Mouse (Mus musculus): ENCODE data around the gene Pibf1.

Gene Pibf1

GRCm38 (mm10) chr14:99099267-99099966, at the start of gene Pibf1, which contains the start of gene Dis3:
Gene Pibf1 (plus strand): TSS chr14:99099424.
Gene Dis3 (minus strand): TSS chr14:99099770.
- DNase-seq (ENCODE audit: low spot score in 2 of 2): peak; percentile 97 to 100

- DNase-seq (ENCODE audit: low spot score in 2 of 2): no peak
Measured at GRCm38 (mm10) chr14:99058959-99059586, 40.2 kb upstream of the Pibf1 start.

DNA sequence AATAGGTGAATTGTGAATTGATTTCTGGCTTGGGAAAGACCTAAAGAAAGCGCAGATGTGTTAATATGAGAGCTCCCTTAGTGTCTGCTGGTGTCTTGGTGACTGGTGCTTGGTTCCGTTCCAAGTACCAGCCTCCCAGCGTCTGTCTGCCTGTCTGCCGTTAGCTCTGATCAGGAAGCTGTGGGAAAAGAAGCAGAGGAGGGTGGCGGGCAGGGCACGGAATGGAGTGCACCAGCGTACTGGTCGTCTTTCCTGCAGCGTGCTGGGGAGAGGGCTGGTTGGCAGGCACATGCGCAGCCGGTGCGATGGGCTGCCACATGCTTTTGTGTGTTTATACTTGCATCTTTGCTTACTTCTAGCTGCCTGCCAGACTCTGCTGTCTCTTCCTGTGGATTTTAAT, 38.6 kb upstream of the Pibf1 start:
- no peak for DNase-seq (ENCODE audit: low spot score in 2 of 2)

DNA sequence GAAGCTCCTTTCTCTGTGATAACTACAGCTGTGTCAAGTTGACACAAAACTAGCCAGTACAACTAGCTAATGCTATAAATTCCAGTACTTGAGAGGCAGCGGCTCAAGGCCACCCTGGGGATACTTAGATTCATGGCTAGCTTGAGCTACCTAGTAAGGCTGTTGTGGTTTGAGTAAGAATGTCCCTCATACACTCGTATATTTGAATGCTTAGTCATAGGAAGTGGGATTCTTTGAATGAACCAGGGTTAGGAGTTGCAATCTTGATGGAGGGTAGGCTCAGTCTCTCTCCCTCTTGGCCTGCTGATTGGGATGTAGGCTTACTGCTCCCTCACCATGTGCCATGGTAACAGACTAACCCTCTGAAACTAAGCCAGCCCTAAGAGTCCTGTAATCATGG, 36.1 kb upstream of the Pibf1 start:
- DNase-seq (ENCODE audit: low spot score in 2 of 2): no peak

DNA sequence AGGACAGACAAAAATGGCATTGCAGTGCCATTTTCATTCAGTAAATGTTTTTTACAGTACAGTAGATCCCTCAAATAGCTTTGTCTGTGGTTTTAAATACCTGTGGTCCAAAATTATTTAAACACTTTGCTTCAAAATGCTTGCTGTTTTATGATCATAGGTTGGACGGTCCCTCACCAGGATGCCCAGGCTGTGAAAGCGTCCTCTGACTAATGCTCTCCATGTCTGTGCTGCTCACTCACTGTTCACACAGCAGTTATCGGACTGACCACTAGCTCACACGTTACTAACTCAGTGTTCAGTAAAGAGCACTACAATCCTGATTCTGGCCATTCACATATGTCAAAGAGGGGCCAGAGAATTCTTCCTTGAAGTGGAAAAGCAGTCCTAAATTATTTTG, 28.1 kb upstream of the Pibf1 start:
- DNase-seq (ENCODE audit: low spot score in 2 of 2): no peak

DNA sequence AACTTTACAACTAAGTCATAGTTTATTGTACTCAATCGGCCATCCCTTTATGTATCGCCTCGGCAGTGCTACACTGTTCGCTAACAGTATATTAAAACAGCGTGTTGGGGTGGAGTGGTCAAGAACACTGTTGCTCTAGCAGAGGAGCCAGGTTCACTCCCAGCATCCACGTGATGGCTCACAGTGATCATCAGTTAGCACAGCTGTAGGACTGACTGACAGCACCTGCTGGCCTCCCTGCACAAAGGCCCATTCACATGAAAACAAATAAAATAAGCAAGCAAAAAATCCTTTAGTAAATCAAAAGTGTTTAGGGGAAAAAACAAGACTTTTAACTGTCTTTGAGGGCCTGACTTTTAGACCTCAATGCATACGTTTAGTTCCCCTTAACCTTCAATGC, 10.3 kb upstream of the Pibf1 start:
- DNase-seq (ENCODE audit: low spot score in 2 of 2): no peak

DNA sequence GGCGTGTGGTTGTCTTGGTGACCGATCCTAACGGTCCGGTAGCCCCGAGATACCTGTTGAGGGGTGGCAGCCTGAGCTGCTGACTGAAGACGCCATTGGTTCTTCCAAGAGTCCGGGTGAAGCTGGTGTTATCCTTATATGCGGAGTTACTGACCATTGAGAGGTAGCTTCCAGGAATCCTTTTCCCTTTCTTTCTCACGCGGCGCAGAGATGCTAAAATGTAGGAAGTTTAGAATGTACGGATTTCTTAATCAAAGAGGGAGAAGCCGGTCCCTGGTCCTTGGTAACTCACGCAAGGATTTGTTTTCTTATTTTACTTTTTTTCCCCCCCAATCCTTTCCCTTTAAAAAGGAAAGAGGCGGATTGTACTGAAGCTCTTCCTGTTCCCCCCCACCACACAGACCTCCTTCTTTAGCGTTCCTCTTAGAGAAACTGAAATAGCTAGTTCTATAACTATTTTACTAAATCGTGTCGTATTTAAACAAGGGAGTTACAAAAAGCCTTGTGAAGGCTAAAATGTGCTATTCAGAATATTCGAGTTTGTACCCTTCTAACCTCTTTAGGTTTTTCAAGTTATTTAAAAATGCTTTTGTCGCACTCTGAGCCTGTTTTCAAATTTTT, 853 bp downstream of the Pibf1 start:
- peak in 1 of 2 experiments; percentile 47 for DNase-seq (ENCODE audit: low spot score in 2 of 2)

DNA sequence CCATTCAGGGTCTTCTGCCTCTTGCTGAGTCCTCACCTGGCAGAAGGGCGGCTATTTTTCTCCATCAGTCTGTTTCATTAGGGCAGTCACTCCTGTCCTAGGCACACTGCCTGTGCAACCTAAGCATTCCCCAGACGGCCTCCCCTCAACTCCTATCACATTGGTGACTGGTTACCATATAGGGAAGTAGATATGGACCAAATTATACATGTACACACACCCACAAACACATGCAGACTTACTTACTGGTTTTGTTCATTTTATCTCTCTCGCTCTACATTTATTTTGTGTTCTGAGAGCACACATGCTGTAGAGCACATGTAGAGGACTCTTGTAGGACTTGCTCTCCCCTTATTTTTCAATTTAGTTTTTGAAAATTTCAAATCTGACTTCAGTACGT, 3.8 kb downstream of the Pibf1 start:
- DNase-seq (ENCODE audit: low spot score in 2 of 2): no peak

DNA sequence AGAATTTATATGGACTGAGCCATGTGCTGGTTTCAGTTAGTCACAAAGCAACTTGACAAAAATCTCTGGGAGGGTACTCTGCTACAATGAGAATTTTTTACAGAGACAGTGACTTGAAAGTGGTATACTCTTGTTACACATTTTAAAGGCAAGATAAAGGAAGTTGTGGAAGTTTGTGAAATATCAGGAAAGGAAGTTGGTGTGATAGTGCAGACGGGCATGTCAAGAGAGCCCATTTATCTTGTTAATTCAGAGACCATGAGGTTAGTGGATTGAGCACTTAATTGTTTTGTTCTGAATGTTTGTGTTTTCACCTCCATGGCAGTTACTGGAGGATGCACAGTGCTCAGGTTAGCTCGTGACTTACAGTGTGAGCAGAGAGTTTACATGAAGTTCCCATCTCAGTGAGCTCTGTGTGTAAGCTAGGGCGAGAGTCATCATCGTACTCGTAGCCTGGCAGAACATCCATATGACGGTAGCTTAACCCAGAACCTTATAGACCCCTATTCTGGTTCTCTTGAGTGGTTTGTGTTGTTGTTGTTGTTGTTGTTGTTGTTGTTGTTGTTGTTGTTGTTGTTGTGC, 5.4 kb downstream of the Pibf1 start:
- no peak for DNase-seq (ENCODE audit: low spot score in 2 of 2)

- no peak for DNase-seq (ENCODE audit: low spot score in 2 of 2)
Measured at GRCm38 (mm10) chr14:99106671-99107070, 7.4 kb downstream of the Pibf1 start.

DNA sequence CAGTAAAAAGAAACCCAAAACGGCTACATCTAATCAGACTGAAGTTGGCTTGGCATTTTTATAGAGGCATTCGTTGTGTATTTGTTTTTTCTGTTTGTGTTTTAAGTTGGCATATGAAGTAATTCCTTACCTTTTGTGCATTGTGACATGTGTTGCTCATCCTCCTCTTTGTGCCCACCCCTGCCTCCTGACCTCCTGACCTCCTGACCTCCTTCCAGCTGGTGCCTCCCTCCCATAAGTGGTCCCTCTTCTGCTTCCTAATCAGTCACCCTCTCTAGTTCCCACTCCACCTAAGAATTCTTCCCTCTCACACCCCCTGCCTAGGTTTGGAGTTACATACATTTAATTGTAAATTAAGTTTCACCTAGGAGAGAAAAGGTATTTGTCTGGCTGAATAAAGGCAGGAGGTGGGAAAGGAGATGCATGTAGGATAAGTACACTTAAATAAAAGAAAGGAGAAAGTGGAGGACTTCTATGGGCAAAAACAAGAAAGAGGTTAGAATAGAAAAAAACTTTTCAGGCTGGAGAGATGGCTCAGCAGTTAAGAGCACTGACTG, 8.5 kb downstream of the Pibf1 start:
- no peak for DNase-seq (ENCODE audit: low spot score in 2 of 2)

- DNase-seq (ENCODE audit: low spot score in 2 of 2): no peak
Measured at GRCm38 (mm10) chr14:99108762-99109161, 9.5 kb downstream of the Pibf1 start.

DNA sequence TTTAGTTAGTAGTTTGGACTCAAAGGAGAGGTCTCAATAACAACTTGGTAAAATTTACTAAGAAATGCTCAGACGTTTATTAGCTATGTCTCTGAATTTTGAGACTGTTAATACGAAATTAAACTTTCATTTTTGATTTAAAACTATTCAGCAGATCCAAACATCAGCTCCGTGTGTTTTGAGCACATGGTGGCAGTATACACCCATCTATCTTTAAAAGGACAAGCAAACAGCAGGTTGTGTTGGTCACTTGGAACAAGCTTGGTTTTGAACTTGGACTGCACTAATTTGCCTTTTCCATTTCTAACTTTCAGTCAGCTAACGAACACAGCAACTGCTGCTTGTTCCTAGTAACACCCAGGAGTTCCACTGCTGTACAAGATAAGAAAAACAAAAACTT, 18.4 kb downstream of the Pibf1 start:
- no peak for DNase-seq (ENCODE audit: low spot score in 2 of 2)

- DNase-seq (ENCODE audit: low spot score in 2 of 2): no peak
Measured at GRCm38 (mm10) chr14:99121584-99122339, 22.5 kb downstream of the Pibf1 start.

DNA sequence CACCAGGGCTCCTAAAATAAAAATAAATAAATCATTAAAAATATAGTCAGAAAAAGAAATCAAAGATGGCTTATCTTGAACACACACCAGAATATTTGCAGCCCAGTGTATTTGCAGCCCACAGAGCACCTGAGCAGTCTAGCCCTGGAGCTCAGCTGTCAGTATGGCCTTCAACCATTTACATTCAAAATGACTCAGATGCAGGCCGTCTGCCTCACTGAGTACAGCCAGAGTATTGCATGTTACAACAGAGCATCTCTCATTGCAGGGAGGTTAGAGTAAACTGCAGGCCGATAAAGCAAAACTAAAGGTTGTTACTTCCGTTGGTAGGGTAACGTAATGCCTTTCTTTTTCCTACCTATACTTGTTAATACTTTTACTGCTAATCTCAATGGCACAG, 24.9 kb downstream of the Pibf1 start:
- no peak for DNase-seq (ENCODE audit: low spot score in 2 of 2)

DNA sequence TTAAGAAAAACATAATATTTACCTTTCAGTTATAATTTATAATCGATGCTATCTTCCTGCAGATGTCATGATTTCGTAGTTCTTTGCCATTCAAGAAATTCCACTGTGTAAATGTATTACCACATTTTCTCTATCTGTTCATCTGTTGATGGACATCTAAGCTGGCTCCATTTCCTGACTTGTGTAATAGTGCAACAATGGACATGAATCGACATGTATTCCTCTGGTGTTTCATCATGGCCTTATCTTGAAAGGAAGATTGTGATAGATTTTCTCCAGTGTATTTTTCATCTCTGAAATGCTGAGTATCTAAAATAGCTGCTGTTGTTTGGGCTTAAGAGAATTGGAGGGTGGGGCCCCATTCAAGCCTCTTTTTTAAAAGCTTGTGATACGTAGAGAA, 27.5 kb downstream of the Pibf1 start:
- no peak for DNase-seq (ENCODE audit: low spot score in 2 of 2)

- DNase-seq (ENCODE audit: low spot score in 2 of 2): no peak
Measured at GRCm38 (mm10) chr14:99127509-99127908, 28.3 kb downstream of the Pibf1 start.

- no peak for DNase-seq (ENCODE audit: low spot score in 2 of 2)
Measured at GRCm38 (mm10) chr14:99129050-99129449, 29.8 kb downstream of the Pibf1 start.

- DNase-seq (ENCODE audit: low spot score in 2 of 2): no peak
Measured at GRCm38 (mm10) chr14:99134048-99134447, 34.8 kb downstream of the Pibf1 start.

DNA sequence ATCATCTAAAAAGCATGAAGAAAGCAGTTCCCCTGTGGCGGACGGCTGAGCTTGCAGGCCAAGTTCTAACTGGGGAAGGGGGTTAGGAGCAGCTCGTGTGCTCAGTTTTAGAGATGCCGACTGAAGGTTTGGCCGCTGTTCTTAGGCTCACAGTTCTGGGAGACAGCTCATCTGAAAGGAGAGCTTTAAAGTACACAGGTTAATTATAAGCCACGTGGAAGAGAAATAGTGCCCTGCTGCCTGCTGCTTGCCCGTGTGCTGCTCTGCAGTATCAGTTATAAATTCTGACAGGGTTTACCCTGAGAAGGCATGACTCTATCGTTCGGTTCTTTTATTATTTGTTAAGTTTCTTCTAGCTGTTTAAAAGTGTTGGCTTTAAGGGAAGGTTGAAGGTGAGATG, 36.5 kb downstream of the Pibf1 start:
- DNase-seq (ENCODE audit: low spot score in 2 of 2): no peak

GRCm38 (mm10) chr14:99136297-99136696, 37.1 kb downstream of the Pibf1 start:
- DNase-seq (ENCODE audit: low spot score in 2 of 2): no peak

DNA sequence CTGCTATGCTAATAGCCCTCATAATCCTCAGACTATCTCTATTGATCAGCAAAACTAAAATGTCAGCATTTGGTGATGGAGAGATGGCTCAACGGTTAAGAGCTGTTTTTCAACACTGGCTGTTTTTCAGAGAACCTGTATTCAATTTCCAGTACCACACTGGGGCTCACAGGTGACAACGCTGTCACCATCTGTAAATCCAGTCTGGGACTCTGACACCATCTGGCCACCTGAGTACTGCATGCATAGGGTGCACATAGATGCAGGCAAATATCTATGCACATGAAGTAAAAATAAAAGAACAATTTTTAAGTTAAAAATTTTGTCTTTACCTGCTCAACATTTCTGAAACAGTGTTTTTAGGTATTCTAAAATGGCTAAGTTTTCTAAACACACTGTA, 40.8 kb downstream of the Pibf1 start:
- no peak for DNase-seq (ENCODE audit: low spot score in 2 of 2)
